Mouse (Mus musculus): ENCODE measurements around the gene Os9. TPM values are rescaled to one million over a fixed set of nuclear protein-coding genes. Genes with fewer than 3 reads are reported as not detected.

Gene Os9
- total and polyA plus RNA-seq, 2 experiments from 2014 or later: 119 to 122 TPM

DNA sequence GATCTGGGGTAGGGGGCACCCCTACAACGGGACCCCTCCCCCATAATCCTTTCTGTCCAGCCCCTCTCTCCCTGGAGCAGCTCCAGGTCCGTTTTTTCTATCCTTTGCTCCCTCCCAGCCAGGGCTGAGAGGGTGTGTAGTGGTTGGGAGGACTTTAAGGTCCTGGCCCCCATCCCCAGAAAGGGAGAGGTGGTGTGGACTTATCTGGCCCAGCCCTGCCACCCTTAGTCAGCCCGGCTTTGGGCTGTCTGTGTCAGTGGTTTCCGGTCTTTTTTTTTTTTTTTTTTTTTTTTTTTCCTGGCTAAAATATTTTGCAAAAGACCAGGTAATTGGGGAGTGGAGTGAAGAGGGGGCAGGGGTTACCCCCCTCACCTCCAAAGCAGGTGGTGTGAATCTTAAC lies 28.2 kb downstream of the Os9 start:
- peaks cover 65% of the 10 kb centered on the region for H3K36me3 ChIP-seq (ENCODE audit: insufficient read depth)
- WGBS: 51% methylated on average over 4 of the region's 4 CpGs
- H3K27me3 ChIP-seq (ENCODE audit: insufficient read depth, low read length): peaks cover 4% of the 10 kb centered on the region; the same call in 1 of the 2 replicates
- H3K27ac ChIP-seq (ENCODE audit: low read depth, low read length): no peak overlapping the region
- DNase-seq (no peak), ATAC-seq (no peak)
- no peak overlapping the region for H3K9ac ChIP-seq
- 0 out of 2 replicates have a peak, but pooled peaks cover 3% of the 10 kb centered on the region for H3K4me1 ChIP-seq (ENCODE audit: insufficient read depth)
- H3K4me2 ChIP-seq (ENCODE audit: low read depth): no peak overlapping the region
- no peak overlapping the region for H3K4me3 ChIP-seq (ENCODE audit: low read depth, low read length)
- H3K9me3 ChIP-seq (ENCODE audit: low read length): no peaks in the 10 kb centered on the region
- TF ChIP-seq CTCF (IDR thresholded peaks at IDR 0.05; ENCODE audit: low read depth): no peak

DNA sequence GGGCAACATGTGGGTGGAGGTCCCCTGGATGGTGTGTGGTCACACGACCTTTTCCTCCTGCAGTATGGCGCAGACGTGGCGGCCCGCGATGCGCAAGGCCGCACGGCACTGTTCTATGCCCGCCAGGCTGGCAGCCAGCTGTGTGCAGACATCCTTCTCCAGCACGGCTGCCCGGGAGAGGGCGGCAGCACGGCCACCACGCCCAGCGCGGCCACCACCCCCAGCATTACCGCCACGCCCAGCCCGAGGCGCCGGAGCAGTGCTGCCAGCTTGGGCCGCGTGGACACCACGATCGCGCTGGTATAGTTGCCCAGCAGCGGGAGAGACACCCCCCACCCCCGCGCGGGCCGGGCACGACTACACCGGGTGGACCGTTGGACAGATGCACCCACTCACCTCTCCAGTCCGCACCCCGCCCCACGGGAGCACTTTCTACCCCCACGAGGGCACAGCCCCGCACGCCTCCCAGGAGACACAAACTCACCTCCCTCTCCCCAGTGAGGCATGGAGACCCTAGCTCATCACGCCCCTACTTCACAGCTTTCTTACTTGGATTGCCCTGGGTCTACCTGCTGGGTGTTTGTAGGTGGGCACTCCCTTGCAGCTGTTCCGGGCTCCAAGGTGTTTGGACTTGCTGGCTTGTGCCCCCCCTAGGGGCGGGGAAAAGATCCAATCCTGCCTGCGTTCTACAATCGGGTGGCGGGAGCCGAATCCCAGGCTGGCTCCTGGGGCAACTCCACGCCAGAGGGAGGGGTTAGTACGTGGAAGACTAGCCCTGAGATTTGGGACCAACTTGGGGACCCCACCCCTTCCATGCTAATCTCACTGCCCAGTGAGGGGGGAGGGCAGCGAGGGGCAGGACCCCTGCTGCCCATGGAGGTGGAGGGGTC lies 29.2 kb downstream of the Os9 start:
- H3K27me3 ChIP-seq (ENCODE audit: insufficient read depth, low read length): peaks cover 4% of the 10 kb centered on the region; the same call in 1 of the 2 replicates
- H3K36me3 ChIP-seq (ENCODE audit: insufficient read depth): peaks cover 68% of the 10 kb centered on the region
- ATAC-seq: peak; percentile 34
- WGBS: 13% methylated on average over 49 of the region's 51 CpGs
- H3K4me2 ChIP-seq (ENCODE audit: low read depth): peak overlapping the region; percentile 41
- 0 out of 2 replicates have a peak, but pooled peaks cover 3% of the 10 kb centered on the region for H3K4me1 ChIP-seq (ENCODE audit: insufficient read depth)
- H3K9ac ChIP-seq: peak overlapping the region; percentile 14; the same call in 1 of the 2 replicates
- peak overlapping the region; percentile 18 for H3K4me3 ChIP-seq (ENCODE audit: low read depth, low read length)
- no peak for DNase-seq
- H3K9me3 ChIP-seq (ENCODE audit: low read length): no peaks in the 10 kb centered on the region
- peak; percentile 31 for TF ChIP-seq CTCF (IDR thresholded peaks at IDR 0.05; ENCODE audit: low read depth)
- H3K27ac ChIP-seq (ENCODE audit: low read depth, low read length): no peak overlapping the region

DNA sequence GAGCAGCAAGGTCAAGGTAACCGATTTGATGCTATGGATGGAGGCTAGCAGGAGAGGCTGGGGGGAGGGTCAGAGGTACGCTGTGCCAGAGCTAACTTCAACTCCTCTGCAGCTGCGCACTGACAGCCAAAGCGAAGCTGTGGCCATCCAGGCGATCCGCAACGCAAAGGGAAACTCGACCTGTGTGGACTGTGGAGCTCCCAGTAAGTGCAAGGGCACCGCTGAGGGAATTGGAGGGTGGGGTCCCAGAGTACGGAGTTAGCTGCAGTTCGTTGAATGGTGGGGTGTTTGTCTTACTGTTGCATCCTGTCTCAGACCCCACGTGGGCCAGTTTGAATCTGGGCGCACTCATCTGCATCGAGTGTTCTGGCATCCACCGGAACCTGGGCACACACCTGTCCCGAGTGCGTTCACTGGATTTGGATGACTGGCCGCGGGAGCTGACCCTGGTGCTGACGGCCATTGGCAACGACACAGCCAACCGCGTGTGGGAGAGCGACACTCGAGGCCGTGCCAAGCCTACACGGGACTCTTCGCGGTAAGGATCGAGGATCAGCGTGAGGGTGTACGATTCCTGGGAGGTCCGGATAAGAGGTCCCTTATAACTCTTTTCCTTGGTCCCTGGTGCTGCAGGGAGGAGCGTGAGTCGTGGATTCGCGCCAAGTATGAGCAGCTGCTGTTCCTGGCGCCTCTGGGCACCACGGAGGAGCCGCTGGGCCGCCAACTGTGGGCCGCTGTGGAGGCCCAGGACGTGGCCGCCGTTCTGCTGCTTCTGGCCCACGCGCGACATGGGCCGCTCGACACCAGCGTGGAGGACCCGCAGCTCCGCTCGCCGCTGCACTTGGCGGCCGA lies 30.1 kb downstream of the Os9 start:
- H3K27me3 ChIP-seq (ENCODE audit: insufficient read depth, low read length): peaks cover 4% of the 10 kb centered on the region; the same call in 1 of the 2 replicates
- ATAC-seq: peak; percentile 40
- DNase-seq: peak; percentile 60
- peak overlapping the region; percentile 14; the same call in 1 of the 2 replicates for H3K9ac ChIP-seq
- peak overlapping the region; percentile 18 for H3K4me3 ChIP-seq (ENCODE audit: low read depth, low read length)
- no peaks in the 10 kb centered on the region for H3K9me3 ChIP-seq (ENCODE audit: low read length)
- H3K27ac ChIP-seq (ENCODE audit: low read depth, low read length): no peak overlapping the region
- peaks cover 62% of the 10 kb centered on the region for H3K36me3 ChIP-seq (ENCODE audit: insufficient read depth)
- WGBS: 9% methylated on average over 57 of the region's 57 CpGs
- no peak for TF ChIP-seq CTCF (IDR thresholded peaks at IDR 0.05; ENCODE audit: low read depth)
- peak overlapping the region; percentile 41 for H3K4me2 ChIP-seq (ENCODE audit: low read depth)
- H3K4me1 ChIP-seq (ENCODE audit: insufficient read depth): 0 out of 2 replicates have a peak, but pooled peaks cover 3% of the 10 kb centered on the region

DNA sequence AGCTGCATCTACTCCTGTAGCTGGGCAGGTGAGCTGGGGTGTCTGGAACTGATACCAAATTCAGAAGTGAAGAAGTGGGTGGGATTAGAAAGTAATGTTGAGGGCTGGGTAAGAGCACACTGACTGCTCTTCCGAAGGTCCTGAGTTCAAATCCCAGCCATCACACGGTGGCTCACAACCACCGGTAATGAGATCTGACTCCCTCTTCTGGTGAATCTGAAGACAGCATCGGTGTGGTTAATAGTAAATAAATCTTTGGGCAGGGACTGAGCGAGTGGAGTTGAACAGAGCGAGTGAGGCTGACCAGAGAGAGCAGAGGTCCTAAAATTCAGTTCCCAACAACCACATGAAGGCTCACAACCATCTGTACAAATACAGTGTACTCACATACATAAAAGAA lies 35.3 kb downstream of the Os9 start:
- H3K27me3 ChIP-seq (ENCODE audit: insufficient read depth, low read length): peaks cover 8% of the 10 kb centered on the region; the same call in 1 of the 2 replicates
- DNase-seq: no peak
- peaks cover 53% of the 10 kb centered on the region for H3K36me3 ChIP-seq (ENCODE audit: insufficient read depth)
- 77% methylated on average over 6 of the region's 6 CpGs for WGBS
- H3K4me3 ChIP-seq (ENCODE audit: low read depth, low read length): no peak overlapping the region
- H3K4me1 ChIP-seq (ENCODE audit: insufficient read depth): peaks cover 20% of the 10 kb centered on the region
- H3K27ac ChIP-seq (ENCODE audit: low read depth, low read length): no peak overlapping the region
- H3K9me3 ChIP-seq (ENCODE audit: low read length): no peaks in the 10 kb centered on the region
- no peak overlapping the region for H3K9ac ChIP-seq
- H3K4me2 ChIP-seq (ENCODE audit: low read depth): no peak overlapping the region
- no peak for ATAC-seq
- TF ChIP-seq CTCF (IDR thresholded peaks at IDR 0.05; ENCODE audit: low read depth): 0 out of 2 replicates have a peak, but pooled peaks have one; percentile 22

DNA sequence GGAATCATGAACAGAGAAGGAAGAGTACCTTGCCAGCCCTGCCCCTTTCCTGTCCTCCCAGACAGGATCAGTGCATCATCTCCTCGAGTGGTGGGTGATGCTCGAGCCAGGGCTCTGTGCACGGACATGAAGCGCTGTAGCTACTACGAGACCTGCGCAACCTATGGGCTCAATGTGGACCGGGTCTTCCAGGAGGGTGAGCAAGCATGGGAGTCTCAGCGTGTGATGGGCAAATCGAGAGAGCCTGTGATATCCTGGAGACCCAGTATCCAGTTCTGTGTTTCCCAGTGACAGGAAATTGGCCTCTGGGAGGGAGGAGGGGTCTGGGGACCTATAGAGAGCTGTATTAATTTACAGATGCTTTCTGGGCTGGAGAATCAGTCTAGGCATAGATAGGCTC lies 35.9 kb downstream of the Os9 start:
- no peak overlapping the region for H3K27ac ChIP-seq (ENCODE audit: low read depth, low read length)
- H3K27me3 ChIP-seq (ENCODE audit: insufficient read depth, low read length): peaks cover 5% of the 10 kb centered on the region; the same call in 1 of the 2 replicates
- H3K4me1 ChIP-seq (ENCODE audit: insufficient read depth): peaks cover 20% of the 10 kb centered on the region
- DNase-seq (no peak), ATAC-seq (no peak)
- WGBS: 87% methylated on average over 9 of the region's 9 CpGs
- H3K4me3 ChIP-seq (ENCODE audit: low read depth, low read length): no peak overlapping the region
- no peak for TF ChIP-seq CTCF (IDR thresholded peaks at IDR 0.05; ENCODE audit: low read depth)
- peaks cover 53% of the 10 kb centered on the region for H3K36me3 ChIP-seq (ENCODE audit: insufficient read depth)
- H3K9ac ChIP-seq: no peak overlapping the region
- no peak overlapping the region for H3K4me2 ChIP-seq (ENCODE audit: low read depth)
- no peaks in the 10 kb centered on the region for H3K9me3 ChIP-seq (ENCODE audit: low read length)

DNA sequence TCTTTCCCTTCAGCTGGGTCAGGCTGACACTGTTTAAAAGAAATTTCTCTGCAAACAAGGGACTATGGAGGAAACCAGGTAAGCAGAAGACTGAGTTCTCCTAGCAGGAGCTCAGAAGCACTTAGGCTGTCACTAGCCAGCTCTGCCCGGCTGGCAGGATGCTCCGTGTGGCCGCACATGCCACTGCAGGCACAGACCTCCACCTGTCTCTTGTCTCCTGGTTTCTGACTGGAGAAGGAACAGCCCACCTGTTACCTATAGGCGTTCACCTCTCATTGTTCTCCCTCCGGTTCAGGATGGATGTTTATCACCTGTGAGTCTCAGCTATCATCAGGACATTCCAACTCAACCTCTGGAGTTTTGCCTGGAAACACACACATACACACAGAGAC lies 37.0 kb downstream of the Os9 start:
- TF ChIP-seq CTCF (IDR thresholded peaks at IDR 0.05; ENCODE audit: low read depth): peak; percentile 32
- peaks cover 45% of the 10 kb centered on the region for H3K36me3 ChIP-seq (ENCODE audit: insufficient read depth)
- H3K27ac ChIP-seq (ENCODE audit: low read depth, low read length): no peak overlapping the region
- no peaks in the 10 kb centered on the region for H3K9me3 ChIP-seq (ENCODE audit: low read length)
- no peak overlapping the region for H3K9ac ChIP-seq
- H3K27me3 ChIP-seq (ENCODE audit: insufficient read depth, low read length): peaks cover 4% of the 10 kb centered on the region; the same call in 1 of the 2 replicates
- DNase-seq (no peak), ATAC-seq (no peak)
- no peak overlapping the region for H3K4me3 ChIP-seq (ENCODE audit: low read depth, low read length)
- no peak overlapping the region for H3K4me2 ChIP-seq (ENCODE audit: low read depth)
- WGBS: 60% methylated on average over 5 of the region's 5 CpGs
- H3K4me1 ChIP-seq (ENCODE audit: insufficient read depth): peaks cover 20% of the 10 kb centered on the region
